ENCODE assay signal across 8 mouse cellular contexts in the genomic region with DNA sequence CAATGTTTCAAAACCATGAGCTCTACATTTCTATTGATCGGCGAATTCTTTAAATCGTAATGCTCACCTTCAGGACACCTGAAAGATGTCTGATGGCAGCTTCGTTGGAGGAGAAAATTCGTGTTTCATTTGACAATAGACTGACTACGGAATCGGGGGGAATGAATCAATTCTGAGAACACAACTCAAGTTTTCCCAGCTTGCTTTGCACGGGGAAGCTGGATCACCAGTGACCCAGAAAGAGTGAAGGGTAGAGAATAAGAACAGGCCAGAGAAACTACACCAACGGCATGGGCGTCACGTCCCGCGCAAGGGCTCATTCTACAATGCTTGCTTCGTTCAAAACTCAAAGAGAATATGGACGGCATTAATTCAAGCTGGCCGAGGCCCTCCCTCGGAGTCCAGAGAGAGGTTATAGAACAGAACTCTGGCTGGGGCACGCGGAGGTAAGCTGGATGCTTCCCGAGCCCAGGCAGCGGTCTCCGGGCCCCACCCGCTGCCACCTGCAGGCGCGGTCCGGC. TPM values are rescaled to one million over a fixed set of nuclear protein-coding genes. Genes with fewer than 3 reads are reported as not detected.
DNase-seq lines count a peak whose midpoint lies in the region; ATAC-seq and TF ChIP-seq lines count a peak whose summit lies in the region.

No protein-coding gene starts in this region.

- ATAC-seq in heart, embryonic 13.5 days (ENCODE audit: extremely low read depth, insufficient number of reproducible peaks, low FRiP score, low TSS enrichment): no peak
- peak; percentile 4 for ATAC-seq in forebrain, embryonic 16.5 days
- no peak for ATAC-seq in liver, postnatal 0 days

- H3K4me1 ChIP-seq in heart, embryonic 13.5 days: peaks cover 49% of the 10 kb centered on the region
- H3K4me1 ChIP-seq in ES-Bruce4 (ENCODE audit: control insufficient read depth, insufficient read depth, low read length): peaks cover 10% of the 10 kb centered on the region
- peaks cover 39% of the 10 kb centered on the region for H3K4me1 ChIP-seq in forebrain, embryonic 16.5 days (replicated peaks; ENCODE audit: control insufficient read depth, insufficient read depth, low read length)
- peaks cover 45% of the 10 kb centered on the region for H3K4me1 ChIP-seq in liver, postnatal 0 days (ENCODE audit: insufficient read depth)

- H3K9me3 ChIP-seq in heart, embryonic 13.5 days: no peaks in the 10 kb centered on the region
- H3K9me3 ChIP-seq in ES-Bruce4 (replicated peaks; ENCODE audit: control insufficient read depth, insufficient read depth, low read length, poor library complexity, severe bottlenecking): no peaks in the 10 kb centered on the region
- H3K9me3 ChIP-seq in forebrain, embryonic 16.5 days (ENCODE audit: control insufficient read depth, low read length): no peaks in the 10 kb centered on the region
- H3K9me3 ChIP-seq in liver, postnatal 0 days (ENCODE audit: low read length): no peaks in the 10 kb centered on the region

- peak overlapping the region; percentile 86 for H3K9ac ChIP-seq in heart, embryonic 13.5 days
- peak overlapping the region; percentile 37 for H3K9ac ChIP-seq in ES-Bruce4 (ENCODE audit: low read depth, poor library complexity, severe bottlenecking)
- peak overlapping the region; percentile 70 for H3K9ac ChIP-seq in forebrain, embryonic 16.5 days (replicated peaks; ENCODE audit: low read depth, low read length)
- peak overlapping the region; percentile 71 for H3K9ac ChIP-seq in liver, postnatal 0 days (replicated peaks)

- 6% methylated on average over 26 of the region's 26 CpGs for WGBS in heart, embryonic 13.5 days
- WGBS in forebrain, embryonic 16.5 days: 6% methylated on average over 26 of the region's 26 CpGs
- 7% methylated on average over 24 of the region's 26 CpGs for WGBS in liver, postnatal 0 days (ENCODE audit: insufficient replicate concordance)

- no peak for TF ChIP-seq POLR2A in ES-Bruce4 (IDR thresholded peaks at IDR 0.05; ENCODE audit: insufficient read depth, low read length)

- DNase-seq in heart, adult 8-10 months (ENCODE audit: low spot score): no peak
- DNase-seq in liver, postnatal 0 days: no peak
- no peak for DNase-seq in ovary, postnatal 14 days (ENCODE audit: low spot score)
- no peak for DNase-seq in layer of hippocampus, adult 18-20 months (ENCODE audit: low spot score in 2 of 2)
- no peak for DNase-seq in natural killer cell, adult 2 months (ENCODE audit: low spot score in 2 of 2)

- H3K27me3 ChIP-seq in heart, embryonic 13.5 days (replicated peaks): no peaks in the 10 kb centered on the region
- H3K27me3 ChIP-seq in ES-Bruce4 (ENCODE audit: control insufficient read depth, insufficient read depth, low read length, poor library complexity, severe bottlenecking): no peaks in the 10 kb centered on the region
- H3K27me3 ChIP-seq in forebrain, embryonic 16.5 days (replicated peaks; ENCODE audit: control insufficient read depth, insufficient read depth, low read length): no peaks in the 10 kb centered on the region
- no peaks in the 10 kb centered on the region for H3K27me3 ChIP-seq in liver, postnatal 0 days (ENCODE audit: insufficient read depth, low read length)

- peak overlapping the region; percentile 95 for H3K4me2 ChIP-seq in heart, embryonic 13.5 days
- H3K4me2 ChIP-seq in forebrain, embryonic 16.5 days (ENCODE audit: low read length): peak overlapping the region; percentile 53
- H3K4me2 ChIP-seq in liver, postnatal 0 days (ENCODE audit: low read depth, low read length): peak overlapping the region; percentile 95

- H3K4me3 ChIP-seq in heart, embryonic 13.5 days: peak overlapping the region; percentile 87
- peak overlapping the region; percentile 96 for H3K4me3 ChIP-seq in ES-Bruce4 (ENCODE audit: low read depth, low read length)
- H3K4me3 ChIP-seq in forebrain, embryonic 16.5 days (replicated peaks; ENCODE audit: low read length): peak overlapping the region; percentile 62
- H3K4me3 ChIP-seq in liver, postnatal 0 days (ENCODE audit: low read depth, low read length): peak overlapping the region; percentile 73

- peak overlapping the region; percentile 86 for H3K27ac ChIP-seq in heart, embryonic 13.5 days (replicated peaks)
- peak overlapping the region; percentile 64 for H3K27ac ChIP-seq in ES-Bruce4 (ENCODE audit: insufficient read depth, low read length)
- peak overlapping the region; percentile 89 for H3K27ac ChIP-seq in forebrain, embryonic 16.5 days (ENCODE audit: low read length)
- H3K27ac ChIP-seq in liver, postnatal 0 days (ENCODE audit: low read depth): peak overlapping the region; percentile 80

- peaks cover 32% of the 10 kb centered on the region for H3K36me3 ChIP-seq in heart, embryonic 13.5 days
- 0 out of 2 replicates have a peak, but pooled peaks cover 4% of the 10 kb centered on the region for H3K36me3 ChIP-seq in ES-Bruce4 (ENCODE audit: control insufficient read depth, insufficient read depth, low read length, poor library complexity, severe bottlenecking)
- no peaks in the 10 kb centered on the region for H3K36me3 ChIP-seq in forebrain, embryonic 16.5 days (ENCODE audit: control insufficient read depth, insufficient read depth)
- 0 out of 2 replicates have a peak, but pooled peaks cover 2% of the 10 kb centered on the region for H3K36me3 ChIP-seq in liver, postnatal 0 days (replicated peaks; ENCODE audit: insufficient read depth, low read length)

- TF ChIP-seq CTCF in ES-Bruce4 (IDR thresholded peaks at IDR 0.05; ENCODE audit: low read depth, low read length): no peak
- TF ChIP-seq CTCF in liver, postnatal 0 days (IDR thresholded peaks at IDR 0.05; ENCODE audit: low read depth): peak; percentile 19; the same call in 1 of the 2 replicates

- TF ChIP-seq EP300 in ES-Bruce4 (IDR thresholded peaks at IDR 0.05; ENCODE audit: insufficient read depth, low read depth, low read length): no peak
- TF ChIP-seq EP300 in liver, postnatal 0 days (IDR thresholded peaks at IDR 0.05; ENCODE audit: low read depth): no peak

RNA-seq across cellular contexts. Expression of a gene that starts 0.5 kb away (rescaled TPM):
- 5.8 and 6.5 TPM in 2 replicates for polyA plus RNA-seq in heart, embryonic 13.5 days (2015; fragmentation: Nextera tagmentation; extraction: Ambion mirVana)
- 1 to 10 TPM; 7.1 to 9.8 (median 8.9) TPM for total RNA-seq in heart, adult 8-10 months (2022)
- 13.7 and 16.7 TPM in 2 replicates for polyA plus RNA-seq in ES-Bruce4 (2011; ENCODE audit: insufficient read depth, insufficient read length, low read depth, missing spikeins)
- polyA plus RNA-seq in forebrain, embryonic 16.5 days (2015; fragmentation: Nextera tagmentation; extraction: Ambion mirVana): 34.3 and 40.6 TPM in 2 replicates
- 0.52 and 0.79 TPM in 2 replicates for polyA plus RNA-seq in liver, postnatal 0 days (2015; fragmentation: Nextera tagmentation; extraction: Ambion mirVana)
- total RNA-seq in layer of hippocampus, adult 18-20 months (2021): 10 to 100 TPM; 79.0 to 82.0 TPM

RNA-seq across cellular contexts. Expression of a gene that starts 0.7 kb away (rescaled TPM):
- polyA plus RNA-seq in heart, embryonic 13.5 days (2015; fragmentation: Nextera tagmentation; extraction: Ambion mirVana): 11.4 and 11.7 TPM in 2 replicates
- total RNA-seq in heart, adult 8-10 months (2022): 1 to 10 TPM; 8.0 to 9.8 (median 8.6) TPM
- polyA plus RNA-seq in ES-Bruce4 (2011; ENCODE audit: insufficient read depth, insufficient read length, low read depth, missing spikeins): 9.5 and 13.7 TPM in 2 replicates
- 17.3 and 22.0 TPM in 2 replicates for polyA plus RNA-seq in forebrain, embryonic 16.5 days (2015; fragmentation: Nextera tagmentation; extraction: Ambion mirVana)
- polyA plus RNA-seq in liver, postnatal 0 days (2015; fragmentation: Nextera tagmentation; extraction: Ambion mirVana): 3.7 and 4.5 TPM in 2 replicates
- total RNA-seq in layer of hippocampus, adult 18-20 months (2021): 10 to 100 TPM; 28.0 to 30.8 TPM

RNA-seq across cellular contexts. Expression of a gene that starts 37.6 kb away (rescaled TPM):
- polyA plus RNA-seq in heart, embryonic 13.5 days (2015; fragmentation: Nextera tagmentation; extraction: Ambion mirVana): 4,587 and 5,670 TPM in 2 replicates
- 1,000 to 10,000 TPM; 1,499 to 1,940 (median 1,728) TPM for total RNA-seq in heart, adult 8-10 months (2022)
- polyA plus RNA-seq in ES-Bruce4 (2011; ENCODE audit: insufficient read depth, insufficient read length, low read depth, missing spikeins): not detected in 2 replicates
- 0.83 TPM in 1 of 2 replicates, not detected in the other for polyA plus RNA-seq in forebrain, embryonic 16.5 days (2015; fragmentation: Nextera tagmentation; extraction: Ambion mirVana)
- polyA plus RNA-seq in liver, postnatal 0 days (2015; fragmentation: Nextera tagmentation; extraction: Ambion mirVana): 0.13 TPM in 1 of 2 replicates, not detected in the other
- total RNA-seq in layer of hippocampus, adult 18-20 months (2021): not detected

RNA-seq across cellular contexts. Expression of a gene that starts 49.7 kb away (rescaled TPM):
- 15.4 and 17.6 TPM in 2 replicates for polyA plus RNA-seq in heart, embryonic 13.5 days (2015; fragmentation: Nextera tagmentation; extraction: Ambion mirVana)
- total RNA-seq in heart, adult 8-10 months (2022): 10 to 100 TPM; 45.2 to 51.5 (median 48.2) TPM
- polyA plus RNA-seq in ES-Bruce4 (2011; ENCODE audit: insufficient read depth, insufficient read length, low read depth, missing spikeins): 48.2 and 60.6 TPM in 2 replicates
- polyA plus RNA-seq in forebrain, embryonic 16.5 days (2015; fragmentation: Nextera tagmentation; extraction: Ambion mirVana): 4.7 and 5.5 TPM in 2 replicates
- polyA plus RNA-seq in liver, postnatal 0 days (2015; fragmentation: Nextera tagmentation; extraction: Ambion mirVana): 10.4 and 10.8 TPM in 2 replicates
- total RNA-seq in layer of hippocampus, adult 18-20 months (2021): 1 to 10 TPM; 6.3 to 7.6 TPM

RNA-seq across cellular contexts. Expression of a gene that starts 52.6 kb away (rescaled TPM):
- polyA plus RNA-seq in heart, embryonic 13.5 days (2015; fragmentation: Nextera tagmentation; extraction: Ambion mirVana): 187 and 230 TPM in 2 replicates
- total RNA-seq in heart, adult 8-10 months (2022): 100 to 1,000 TPM; 107 to 313 (median 216) TPM
- 0.87 and 2.1 TPM in 2 replicates for polyA plus RNA-seq in ES-Bruce4 (2011; ENCODE audit: insufficient read depth, insufficient read length, low read depth, missing spikeins)
- polyA plus RNA-seq in forebrain, embryonic 16.5 days (2015; fragmentation: Nextera tagmentation; extraction: Ambion mirVana): not detected in 2 replicates
- not detected in 2 replicates for polyA plus RNA-seq in liver, postnatal 0 days (2015; fragmentation: Nextera tagmentation; extraction: Ambion mirVana)
- not detected for total RNA-seq in layer of hippocampus, adult 18-20 months (2021)

Comparison
In these comparisons a context has a peak if more than half of its experiments do, and no peak if none do; other contexts are left out.
1. RNA of a gene that starts 37.6 kb away (polyA plus RNA-seq): 4,587 to 5,670 TPM in heart, embryonic 13.5 days; 0.83 TPM in forebrain, embryonic 16.5 days, 0.13 TPM in liver, postnatal 0 days and not detected in ES-Bruce4; every median in the first group is over 1,000 times any median in the second.
2. Peak in every context shown above with its lines, with median percentiles within 50 percentile points of each other: H3K27ac ChIP-seq, H3K4me2 ChIP-seq, H3K4me3 ChIP-seq and H3K9ac ChIP-seq.